Mouse (Mus musculus): Measurements from ENCODE around the gene Abtb2. TPM values are rescaled to one million over a fixed set of nuclear protein-coding genes. Genes with fewer than 3 reads are reported as not detected.

Abtb2 gene
- total RNA-seq, 4 experiments from 2014 or later, result 8.8 to 10.6 (median 10.1) TPM

- peak; percentile 58 to 76 for DNase-seq (ENCODE audit: low spot score in 2 of 2)
Measured at GRCm38 (mm10) chr2:103730999-103731398, 164.9 kb downstream of the Abtb2 start.

- no peak for DNase-seq (ENCODE audit: low spot score in 2 of 2)
Measured at GRCm38 (mm10) chr2:103731423-103731822, 165.3 kb downstream of the Abtb2 start.

- no peak for DNase-seq (ENCODE audit: low spot score in 2 of 2)
Measured at GRCm38 (mm10) chr2:103742821-103743220, 176.7 kb downstream of the Abtb2 start.

GRCm38 (mm10) chr2:103743536-103743935 is 177.4 kb downstream of the Abtb2 start:
- DNase-seq (ENCODE audit: low spot score in 2 of 2), result no peak

GRCm38 (mm10) chr2:103743988-103744387 is 177.9 kb downstream of the Abtb2 start:
- DNase-seq (ENCODE audit: low spot score in 2 of 2), result peak in 1 of 2 experiments; percentile 61

GRCm38 (mm10) chr2:103745481-103745880 is 179.4 kb downstream of the Abtb2 start:
- peak in 1 of 2 experiments; percentile 27 for DNase-seq (ENCODE audit: low spot score in 2 of 2)

GRCm38 (mm10) chr2:103746096-103746495 is 180.0 kb downstream of the Abtb2 start:
- DNase-seq (ENCODE audit: low spot score in 2 of 2), result no peak

- no peak for DNase-seq (ENCODE audit: low spot score in 2 of 2)
Measured at GRCm38 (mm10) chr2:103746761-103747160, 180.7 kb downstream of the Abtb2 start.

GRCm38 (mm10) chr2:103747891-103748290 is 181.8 kb downstream of the Abtb2 start:
- DNase-seq (ENCODE audit: low spot score in 2 of 2), result no peak

GRCm38 (mm10) chr2:103749091-103749490 is 183.0 kb downstream of the Abtb2 start:
- no peak for DNase-seq (ENCODE audit: low spot score in 2 of 2)

GRCm38 (mm10) chr2:103751771-103752170 is 185.7 kb downstream of the Abtb2 start:
- no peak for DNase-seq (ENCODE audit: low spot score in 2 of 2)

GRCm38 (mm10) chr2:103754614-103755013 is 188.5 kb downstream of the Abtb2 start:
- DNase-seq (ENCODE audit: low spot score in 2 of 2), result no peak

- no peak for DNase-seq (ENCODE audit: low spot score in 2 of 2)
Measured at GRCm38 (mm10) chr2:103755458-103756085, 189.5 kb downstream of the Abtb2 start.

GRCm38 (mm10) chr2:103760421-103760820 is 194.3 kb downstream of the Abtb2 start:
- DNase-seq (ENCODE audit: low spot score in 2 of 2), result no peak

- peak; percentile 98 to 100 for DNase-seq (ENCODE audit: low spot score in 2 of 2)
Measured at GRCm38 (mm10) chr2:103760906-103761716, 195.0 kb downstream of the Abtb2 start, which contains the start of gene Nat10. Gene Nat10, minus strand, starts transcription at chr2:103761270.

GRCm38 (mm10) chr2:103761993-103762392 is 195.9 kb downstream of the Abtb2 start:
- DNase-seq (ENCODE audit: low spot score in 2 of 2), result no peak

- DNase-seq (ENCODE audit: low spot score in 2 of 2), result no peak
Measured at GRCm38 (mm10) chr2:103762492-103762891, 196.4 kb downstream of the Abtb2 start.

Other genes starting within 250 kb of the Abtb2 start
- 1 to 10 TPM; 1.3 to 1.5 (median 1.4) TPM for gene Elf5, start 154.6 kb upstream of the Abtb2 start, total RNA-seq (2022)
- 10 to 100 TPM; 49.7 to 57.9 (median 51.6) TPM for gene Cat, start 81.2 kb upstream of the Abtb2 start, total RNA-seq (2022)
- 10 to 100 TPM; 34.9 to 45.8 (median 37.0) TPM for gene Nat10, start 195.0 kb downstream of the Abtb2 start, total RNA-seq (2022)
- gene Caprin1, start 231.3 kb downstream of the Abtb2 start, total RNA-seq (2022), result 100 to 1,000 TPM; 280 to 296 (median 288) TPM

Measured in layer of hippocampus, adult 8-10 months (tissue).